Mouse (Mus musculus): Measurements from ENCODE around the gene Map3k10.

- TF ChIP-seq CTCF (IDR thresholded peaks at IDR 0.05; ENCODE audit: low read depth, low read length) (no peak), POLR2A (IDR thresholded peaks at IDR 0.05; ENCODE audit: borderline replicate concordance, low read depth, low read length) (no peak)
These were observed 66.3 kb downstream of the Map3k10 start for GRCm38 (mm10) chr7:27608130-27608529.
